Mouse (Mus musculus): Measurements from ENCODE around the gene Mrpl32. TPM values are rescaled to one million over a fixed set of nuclear protein-coding genes. Genes with fewer than 3 reads are reported as not detected.

The Mrpl32 gene
- total RNA-seq (2021) = 10 to 100 TPM; 49.8 to 83.5 TPM
- 8.9 and 10.7 TPM in 2 replicates for polyA plus RNA-seq (2012; rRNA removed)
- long read RNA-seq, transcript Mrpl32-202 (3 exons, 3,013 nt) = major isoform, 27 of 27 reads
- long read RNA-seq, partial matches to known transcripts = 0 of 27 reads
- long read RNA-seq, other reads (novel, unspliced or antisense) = 0 of 27 reads

DNA sequence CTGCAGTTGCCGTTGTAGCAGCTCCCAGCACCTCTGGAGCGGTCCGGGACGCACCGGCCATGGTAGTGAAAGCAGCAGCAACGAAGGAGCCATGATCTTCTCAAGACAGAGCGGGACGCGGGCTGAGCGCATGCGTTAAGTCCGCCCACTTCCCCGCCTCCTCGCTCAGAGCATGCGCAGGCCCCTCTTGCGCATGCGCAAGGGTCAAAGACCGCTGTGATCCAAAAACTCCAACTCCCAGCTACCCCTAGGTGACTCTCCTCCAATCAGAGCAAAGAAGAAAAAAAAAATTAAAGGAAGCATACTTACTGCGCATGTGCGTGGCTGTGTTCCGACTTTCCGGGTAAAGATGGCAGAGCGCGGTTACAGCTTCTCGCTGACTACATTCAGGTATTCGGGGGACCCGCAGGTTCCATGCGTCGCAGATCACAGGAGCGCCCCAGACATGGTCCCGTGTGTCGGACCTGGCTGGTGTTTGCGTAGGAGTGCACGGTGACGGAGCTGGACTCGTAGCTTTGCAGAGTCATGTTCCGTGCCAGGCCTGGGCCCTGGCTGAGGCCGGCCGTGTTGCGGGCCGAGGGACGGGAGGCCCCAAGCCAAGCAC lies at the start of gene Mrpl32, which contains the start of gene Psma2:
TSS of gene Mrpl32 (minus strand) at position 240 of the 604 bp plus-strand sequence.
TSS of gene Psma2 (plus strand) at position 315 of the 604 bp plus-strand sequence.
- DNase-seq = peak; percentile 99

DNA sequence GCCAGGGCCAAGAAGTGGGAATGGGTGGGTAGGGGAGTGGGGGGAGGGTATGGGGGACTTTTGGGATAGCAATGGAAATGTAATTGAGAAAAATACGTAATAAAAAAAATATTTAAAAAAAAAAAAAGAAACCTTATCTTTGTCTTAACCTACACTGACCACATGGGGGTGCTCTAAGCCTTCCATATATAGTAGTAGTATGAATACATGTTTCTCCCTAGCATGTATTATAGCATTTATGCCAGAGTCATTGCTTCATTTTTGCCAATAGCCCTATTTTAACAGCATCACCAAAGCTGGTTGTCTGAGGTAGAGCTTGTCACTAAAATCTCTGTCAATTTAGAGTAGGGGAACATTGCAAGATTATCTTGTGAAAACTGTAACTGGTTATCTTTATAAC lies 36.3 kb upstream of the Mrpl32 start:
- DNase-seq = no peak

DNA sequence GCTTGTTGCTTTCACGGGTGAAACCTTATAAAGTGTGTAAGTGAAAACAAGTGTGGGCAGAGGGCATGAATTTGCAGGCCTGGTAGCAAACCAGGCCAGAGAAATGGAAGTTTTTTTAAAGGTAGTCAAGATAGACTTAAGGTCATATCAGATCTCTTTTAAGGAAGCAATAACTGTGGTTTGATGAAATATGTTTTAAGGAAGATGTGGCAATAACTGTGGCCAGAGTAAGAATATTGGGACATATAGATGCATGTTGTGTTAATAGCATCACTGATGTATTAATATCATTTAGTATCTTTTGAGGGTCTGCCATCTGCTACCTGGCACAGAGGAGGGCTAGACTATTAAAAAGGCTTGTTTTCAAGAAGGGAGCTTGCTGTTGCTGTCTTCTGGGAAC lies 27.0 kb upstream of the Mrpl32 start:
- DNase-seq = no peak

DNA sequence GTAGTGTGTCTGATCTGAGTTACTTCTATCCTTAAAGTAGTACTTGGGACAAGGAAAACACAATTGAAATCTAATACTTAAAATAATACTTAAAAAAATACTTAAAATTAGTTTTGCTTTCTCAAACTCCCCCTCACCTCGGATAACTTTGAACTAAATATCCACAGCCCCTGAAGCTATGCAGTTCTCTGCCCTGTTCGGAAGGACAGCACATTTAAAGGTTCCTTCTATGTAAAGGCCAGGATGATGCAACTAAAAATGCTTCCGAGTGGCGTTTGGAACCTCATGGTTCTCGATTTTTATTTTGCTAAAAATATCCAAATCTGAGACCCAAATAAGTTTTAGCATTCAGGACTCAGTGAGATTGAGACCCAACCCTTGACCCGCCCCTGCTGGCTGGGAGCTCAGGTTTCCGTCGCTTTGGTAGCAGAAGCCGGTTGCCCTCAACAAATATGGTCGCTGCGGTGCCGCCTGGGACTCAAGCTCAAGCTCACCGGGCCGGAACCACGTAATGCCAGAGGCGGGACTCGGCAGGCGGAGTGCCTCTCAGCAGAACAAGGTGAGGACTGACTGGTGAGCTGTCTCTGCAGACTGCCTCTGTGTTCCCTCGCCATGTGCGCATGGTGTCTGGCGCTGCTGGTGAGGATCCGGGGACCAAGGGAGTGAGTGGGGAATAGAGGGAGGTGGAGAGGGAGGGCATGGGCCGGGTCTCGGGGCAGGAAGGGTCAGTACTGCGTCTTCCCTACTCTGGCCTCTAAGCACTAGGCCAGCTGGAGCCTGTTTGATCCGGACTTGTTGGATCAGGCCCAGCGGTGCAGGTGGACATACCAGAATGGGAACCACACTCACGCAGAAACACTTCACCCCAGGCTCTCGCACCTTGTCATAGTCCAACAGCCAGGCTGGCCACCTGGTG lies 17.0 kb upstream of the Mrpl32 start, which contains the start of gene AW209491:
TSS of gene AW209491 (plus strand) at position 429 of the 916 bp plus-strand sequence.
- DNase-seq = peak; percentile 98

DNA sequence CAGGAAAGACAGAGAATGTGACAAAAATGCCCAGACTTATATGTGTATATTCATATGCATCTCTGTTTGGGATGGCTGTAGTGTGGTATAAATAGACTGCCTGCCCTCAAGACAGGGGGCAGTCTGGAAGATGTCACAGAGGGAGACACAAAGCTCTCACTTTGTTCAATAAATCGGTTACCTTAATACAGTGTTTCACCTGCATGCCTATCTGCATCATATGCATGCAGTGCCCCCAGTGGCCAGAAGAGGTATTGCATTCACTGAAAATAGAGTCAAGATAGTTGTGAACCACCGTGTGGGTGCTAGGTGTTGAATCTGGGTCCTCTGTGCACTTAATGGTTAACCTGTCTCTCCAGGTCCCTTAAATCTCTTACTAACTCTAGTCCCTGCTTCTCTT lies 5.8 kb upstream of the Mrpl32 start:
- peak; percentile 48 for DNase-seq

DNA sequence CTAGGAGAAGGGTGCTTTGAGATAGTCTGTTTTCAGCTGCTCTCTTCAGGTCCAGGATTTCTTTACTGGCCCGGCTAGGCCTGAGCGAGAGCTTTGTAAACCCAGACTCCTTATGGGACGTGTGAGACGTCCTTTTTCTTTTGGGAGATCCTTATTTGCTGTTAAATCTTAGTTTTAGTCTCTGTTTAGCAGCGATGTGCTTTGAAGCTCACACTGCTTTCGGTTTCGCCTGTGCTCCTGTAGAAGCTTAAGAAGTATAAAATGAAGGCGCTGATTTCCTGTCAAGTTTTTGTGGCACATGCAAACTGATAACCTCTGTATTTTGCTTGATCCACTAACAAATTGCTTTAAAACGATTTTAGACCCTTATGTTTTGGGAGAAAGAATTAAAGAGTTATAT lies 588 bp upstream of the Mrpl32 start:
- no peak for DNase-seq

DNA sequence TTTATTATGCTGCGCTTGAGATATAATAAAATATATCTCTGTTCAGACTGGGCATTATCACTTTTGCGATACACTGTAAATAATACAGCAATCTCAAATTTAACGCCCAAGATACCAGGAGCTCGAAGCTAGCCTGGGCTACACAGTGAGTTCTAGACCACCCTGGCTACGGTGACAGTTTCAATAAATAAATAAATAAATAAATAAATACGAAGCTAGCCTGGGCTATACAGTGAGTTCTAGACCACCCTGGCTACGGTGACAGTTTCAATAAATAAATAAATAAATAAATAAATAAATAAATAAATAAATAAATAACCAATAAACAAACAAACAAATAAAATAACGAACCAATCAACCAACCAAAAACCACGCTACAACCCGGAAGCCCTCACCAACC lies 502 bp downstream of the Mrpl32 start:
- DNase-seq = no peak

DNA sequence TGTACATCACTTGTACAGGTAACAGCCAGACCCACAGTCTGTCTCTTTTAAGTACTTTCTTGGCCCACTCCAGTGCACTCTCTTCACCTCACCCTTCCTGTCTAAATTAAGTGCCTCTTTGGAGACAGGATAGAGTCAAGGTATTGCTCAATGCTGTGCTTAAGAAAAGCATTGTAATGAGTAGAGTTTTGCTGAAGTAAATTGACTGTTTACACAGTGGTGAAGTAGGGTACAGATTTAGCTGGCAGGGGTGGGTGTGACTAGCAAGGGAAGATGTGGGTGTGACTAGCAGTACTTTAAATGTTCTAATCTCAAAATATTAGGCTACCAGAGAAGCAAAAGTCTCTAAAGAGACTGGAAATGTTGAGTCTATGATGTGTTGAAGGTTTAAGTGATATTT lies 5.3 kb downstream of the Mrpl32 start:
- DNase-seq = no peak

DNA sequence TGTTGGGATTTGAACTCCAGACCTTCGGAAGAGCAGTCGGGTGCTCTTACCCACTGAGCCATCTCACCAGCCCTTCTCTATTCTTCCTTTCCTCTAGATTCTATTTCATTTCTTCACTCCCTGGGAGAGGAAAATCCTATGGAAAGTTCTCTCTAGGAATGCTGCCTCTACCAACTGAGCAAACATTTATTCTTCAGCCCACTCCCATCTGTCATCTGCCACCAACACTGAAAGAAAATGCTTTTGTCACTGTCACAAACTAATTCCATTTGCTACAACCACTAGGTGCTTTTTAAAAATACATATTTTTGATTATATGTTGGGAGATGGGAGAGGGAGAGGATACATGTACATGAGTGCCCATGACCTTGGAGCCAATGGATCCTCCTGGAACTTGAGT lies 10.2 kb downstream of the Mrpl32 start:
- DNase-seq = no peak

DNA sequence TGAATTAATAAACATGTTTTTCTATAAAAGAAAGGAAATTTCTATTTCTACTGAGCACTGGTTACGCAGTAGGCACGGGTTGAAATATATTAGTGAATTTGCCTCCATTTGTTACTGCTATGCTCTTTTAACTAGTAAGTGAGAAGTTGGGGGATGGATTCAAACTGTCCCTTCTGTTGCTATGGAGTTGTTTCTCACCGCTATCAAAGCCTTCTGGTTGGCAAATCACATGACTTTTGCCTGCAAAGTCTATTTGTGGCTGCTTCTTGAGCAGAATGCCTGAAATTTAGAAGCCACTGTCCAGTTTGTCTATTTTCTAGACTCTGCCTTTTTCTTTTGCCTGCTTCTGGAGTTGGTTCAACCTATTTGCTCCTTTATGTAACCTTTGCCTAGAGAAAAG lies 32.6 kb downstream of the Mrpl32 start:
- no peak for DNase-seq

DNA sequence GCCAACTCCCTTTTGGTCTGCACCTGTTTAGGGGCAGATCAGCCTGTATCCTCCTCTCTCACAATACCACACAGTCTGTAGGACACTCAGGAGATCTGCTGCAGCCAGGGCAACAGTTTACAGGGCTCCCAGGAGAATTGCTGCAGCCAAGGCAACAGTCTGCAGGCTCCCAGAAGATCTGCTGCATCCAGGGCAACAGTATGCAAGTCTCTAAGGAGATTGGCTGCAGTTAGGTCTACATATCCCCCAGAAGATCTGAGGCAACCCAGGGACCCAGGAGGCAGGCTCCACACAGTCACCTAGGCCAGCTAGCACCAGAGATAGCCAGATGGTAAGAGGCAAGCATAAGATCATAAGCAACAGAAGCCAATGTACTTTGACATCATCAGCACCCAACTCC lies 38.8 kb downstream of the Mrpl32 start:
- DNase-seq = no peak

DNA sequence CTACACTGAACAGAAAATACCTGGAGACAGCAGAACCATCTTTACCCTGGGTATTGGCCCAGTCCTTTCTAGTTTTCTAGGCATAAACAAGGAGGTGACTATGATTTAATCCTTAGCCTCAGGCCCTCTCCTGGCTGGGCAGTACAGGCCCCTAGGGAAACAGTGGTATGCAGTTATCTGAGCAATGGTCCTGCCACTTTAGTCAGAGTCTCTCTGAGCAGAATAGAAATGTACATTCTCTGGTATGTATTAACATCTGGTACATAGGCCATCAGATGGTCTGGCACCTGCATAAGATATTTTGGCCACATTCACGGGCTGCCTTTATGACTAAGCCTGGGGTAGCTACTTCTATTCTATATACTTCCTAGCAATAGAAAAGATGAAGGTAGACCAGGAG lies 51.6 kb downstream of the Mrpl32 start:
- DNase-seq = no peak

Other genes with a start within 250 kb of the Mrpl32 start
- under 1 TPM in 1 of 2 experiments, not detected in 1; 0.10 TPM for gene Hecw1, start 89.9 kb downstream of the Mrpl32 start, total RNA-seq (2021)
- not detected in 2 replicates for gene Hecw1, start 89.9 kb downstream of the Mrpl32 start, polyA plus RNA-seq (2012; rRNA removed)
- 100 to 1,000 TPM in 1 of 2 experiments, 10 to 100 TPM in 1; 99.6 to 106 TPM for gene Psma2, start 75 bp upstream of the Mrpl32 start, total RNA-seq (2021)
- gene Psma2, start 75 bp upstream of the Mrpl32 start, polyA plus RNA-seq (2012; rRNA removed) = 18.4 and 20.2 TPM in 2 replicates
- 10 to 100 TPM; 16.9 to 19.1 TPM for gene AW209491, start 17.0 kb upstream of the Mrpl32 start, total RNA-seq (2021)
- 1.6 and 2.1 TPM in 2 replicates for gene AW209491, start 17.0 kb upstream of the Mrpl32 start, polyA plus RNA-seq (2012; rRNA removed)

Data from adrenal gland, adult 2 months (tissue).